Mouse (Mus musculus): ENCODE data around the gene Dbil5. TPM values are rescaled to one million over a fixed set of nuclear protein-coding genes. Genes with fewer than 3 reads are reported as not detected.
A peak's percentile ranks its signal among the peaks of the same experiment; 100 is the strongest.

Gene Dbil5
- total RNA-seq, 2 experiments from 2014 or later, result 1.5 to 2.2 TPM

DNA sequence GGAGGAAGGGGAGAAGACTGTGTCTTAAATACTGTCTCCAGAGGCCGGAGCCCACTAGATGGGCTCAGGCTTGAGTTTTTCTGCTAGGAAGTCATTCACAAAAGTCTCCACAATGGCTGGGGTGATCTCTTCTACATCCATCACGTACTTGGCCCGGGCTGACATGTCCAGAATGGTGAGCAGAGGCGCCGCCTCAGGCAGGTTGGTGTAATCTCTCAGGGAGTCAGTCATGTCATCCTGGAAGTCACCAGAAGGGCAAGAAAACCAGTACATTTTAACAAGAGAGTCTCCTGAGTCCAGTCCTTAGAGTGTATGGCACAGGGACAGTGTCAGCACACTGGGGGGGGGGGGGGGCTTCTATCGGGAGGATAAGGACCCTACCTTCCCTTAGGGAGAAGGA lies 41.1 kb downstream of the Dbil5 start:
- no peak overlapping the region for H3K27ac ChIP-seq
- H3K4me3 ChIP-seq, result no peak overlapping the region
- intact Hi-C loops (cut with DNase I), result loop anchor here (5.0 kb wide), 1 partner anchor 54 kb away; no protein-coding TSS in a partner anchor
- no peak for DNase-seq (ENCODE audit: extremely low spot score in 1 of 2, low spot score in 2 of 2)
- no peak for TF ChIP-seq CTCF (IDR thresholded peaks at IDR 0.05)

DNA sequence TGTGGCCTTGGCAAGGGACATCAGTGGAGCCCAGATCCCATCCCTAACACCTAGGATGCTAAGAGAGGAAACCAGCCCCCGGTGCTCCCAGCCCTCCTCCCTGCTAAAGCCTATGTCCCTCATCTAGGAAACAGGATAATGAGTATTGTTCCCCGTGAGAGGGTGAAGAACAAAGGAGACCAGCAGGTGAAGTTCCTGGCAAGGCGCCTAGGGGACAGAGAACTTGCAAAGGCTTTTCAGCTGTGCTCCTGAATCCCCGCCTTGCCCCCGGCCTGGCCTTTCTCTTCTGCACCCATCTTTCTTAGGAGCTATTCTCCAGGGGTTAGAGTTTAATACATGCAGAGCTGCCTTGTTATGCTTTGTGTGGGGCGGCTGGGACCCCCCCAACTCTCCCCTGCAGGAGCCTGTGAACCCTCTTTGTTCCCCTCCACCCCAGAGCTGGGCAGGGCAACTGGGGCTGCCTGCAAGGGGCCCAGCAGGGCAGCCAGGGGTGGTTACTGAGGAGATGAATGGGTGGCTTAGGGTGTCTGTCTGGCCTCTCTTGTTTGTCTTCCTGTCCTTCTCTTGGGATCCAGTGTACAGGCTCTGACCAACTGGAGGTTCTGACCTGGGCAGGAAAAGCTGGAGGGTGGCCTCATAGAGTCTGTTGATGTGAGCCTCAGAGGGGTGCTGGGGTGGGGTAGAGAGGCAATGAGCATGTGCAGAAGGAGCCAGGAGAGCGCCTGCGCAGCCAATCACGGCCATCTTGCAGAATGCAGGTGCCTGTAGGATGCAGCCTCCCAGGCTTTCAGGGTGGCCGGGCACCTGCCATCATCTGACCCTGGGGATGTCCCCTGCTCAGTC lies 43.0 kb downstream of the Dbil5 start:
- Histone ChIP-seq H3K27ac (no peak overlapping the region), H3K4me3 (no peak overlapping the region)
- no peak for DNase-seq (ENCODE audit: extremely low spot score in 1 of 2, low spot score in 2 of 2)
- intact Hi-C loops (cut with DNase I), result no loop called here
- TF ChIP-seq CTCF (IDR thresholded peaks at IDR 0.05), result no peak

GRCm38 (mm10) chr11:76261224-76261623 lies 43.8 kb downstream of the Dbil5 start:
- no peak overlapping the region for H3K4me3 ChIP-seq
- intact Hi-C loops (cut with DNase I), result no loop called here
- H3K27ac ChIP-seq, result no peak overlapping the region
- no peak for DNase-seq (ENCODE audit: extremely low spot score in 1 of 2, low spot score in 2 of 2)
- no peak for TF ChIP-seq CTCF (IDR thresholded peaks at IDR 0.05)

GRCm38 (mm10) chr11:76262611-76263351 lies 45.4 kb downstream of the Dbil5 start:
- no peak overlapping the region for H3K4me3 ChIP-seq
- no peak overlapping the region for H3K27ac ChIP-seq
- no peak for TF ChIP-seq CTCF (IDR thresholded peaks at IDR 0.05)
- no peak for DNase-seq (ENCODE audit: extremely low spot score in 1 of 2, low spot score in 2 of 2)
- intact Hi-C loops (cut with DNase I), result no loop called here

GRCm38 (mm10) chr11:76267550-76267949 lies 50.1 kb downstream of the Dbil5 start:
- H3K4me3 ChIP-seq, result no peak overlapping the region
- no peak overlapping the region for H3K27ac ChIP-seq
- TF ChIP-seq CTCF (IDR thresholded peaks at IDR 0.05), result no peak
- intact Hi-C loops (cut with DNase I), result no loop called here
- DNase-seq (ENCODE audit: extremely low spot score in 1 of 2, low spot score in 2 of 2), result no peak

DNA sequence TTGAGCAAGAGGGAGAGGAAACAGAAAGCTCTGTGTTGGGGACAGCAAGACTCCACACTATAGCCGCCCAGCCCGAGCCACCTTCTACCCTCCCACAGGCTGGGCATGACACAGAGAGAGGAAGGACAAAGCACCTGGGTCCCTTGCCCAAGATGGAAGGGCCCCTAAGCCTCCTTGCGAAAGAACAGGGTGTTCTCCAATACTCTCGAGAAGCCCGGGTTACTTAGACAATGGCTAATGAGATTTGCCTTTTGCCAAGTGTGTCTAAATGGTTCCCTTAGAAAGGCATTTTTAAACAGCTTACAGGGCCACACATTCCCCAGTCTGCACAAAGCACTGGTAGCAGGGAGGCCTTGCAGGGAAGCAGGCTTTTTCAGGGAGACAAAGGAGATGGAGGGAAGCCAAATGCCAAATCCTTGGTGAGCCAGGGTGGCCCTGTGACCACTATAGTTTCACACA lies 50.6 kb downstream of the Dbil5 start:
- DNase-seq (ENCODE audit: extremely low spot score in 1 of 2, low spot score in 2 of 2), result peak in 1 of 2 experiments; percentile 36
- TF ChIP-seq CTCF (IDR thresholded peaks at IDR 0.05), result no peak
- intact Hi-C loops (cut with DNase I), result no loop called here
- Histone ChIP-seq H3K4me3 (no peak overlapping the region), H3K27ac (peak overlapping the region; percentile 28; the same call in 1 of the 2 replicates)

Other genes starting within 250 kb of the Dbil5 start
- gene 1700016K19Rik, start 217.7 kb upstream of the Dbil5 start, total RNA-seq (2021), result 1 to 10 TPM; 2.7 to 3.9 TPM
- 1 to 10 TPM; 8.5 to 9.7 TPM for gene Rflnb, start 189.8 kb upstream of the Dbil5 start, total RNA-seq (2021)
- 10 to 100 TPM; 85.1 to 85.3 TPM for gene Vps53, start 38.0 kb upstream of the Dbil5 start, total RNA-seq (2021)
- 10 to 100 TPM; 15.9 to 17.3 TPM for gene Fam57a, start 37.9 kb upstream of the Dbil5 start, total RNA-seq (2021)
- gene Gemin4, start 56 bp downstream of the Dbil5 start, total RNA-seq (2021), result 1 to 10 TPM; 2.6 to 6.8 TPM
- gene Mrm3, start 26.1 kb downstream of the Dbil5 start, total RNA-seq (2021), result 10 to 100 TPM; 16.6 to 19.7 TPM
- 10 to 100 TPM; 48.1 to 58.1 TPM for gene Glod4, start 26.1 kb downstream of the Dbil5 start, total RNA-seq (2021)
- gene Nxn, start 181.5 kb downstream of the Dbil5 start, total RNA-seq (2021), result 10 to 100 TPM; 11.2 TPM
- gene Timm22, start 189.3 kb downstream of the Dbil5 start, total RNA-seq (2021), result 10 to 100 TPM; 30.3 to 38.8 TPM